Mouse (Mus musculus) thymus, postnatal 0 days (tissue): Measurements from ENCODE around the gene Acrv1. TPM values are rescaled to one million over a fixed set of nuclear protein-coding genes. Genes with fewer than 3 reads are reported as not detected.
"Not testable (repeated sequence)": the region's sequence is repeated elsewhere in the genome, so short reads cannot be mapped to it uniquely, and the experiment has no call there.

ENCODE experiments used
- DNase-seq: peaks from one replicate; pipeline ENCODE4 v3.0.0-alpha.2; 2015; ENCODE audit warnings: low spot score
- polyA plus RNA-seq: library from polyadenylated mRNA; unstranded; fragments of >200 nt; fragmentation: Nextera tagmentation; extraction: Ambion mirVana; gene quantifications from 2 replicates; pipeline ENCODE4 v1.2.1, GENCODE M21; 2015

Acrv1 gene
- 0.19 TPM in 1 of 2 replicates, not detected in the other for polyA plus RNA-seq

DNA sequence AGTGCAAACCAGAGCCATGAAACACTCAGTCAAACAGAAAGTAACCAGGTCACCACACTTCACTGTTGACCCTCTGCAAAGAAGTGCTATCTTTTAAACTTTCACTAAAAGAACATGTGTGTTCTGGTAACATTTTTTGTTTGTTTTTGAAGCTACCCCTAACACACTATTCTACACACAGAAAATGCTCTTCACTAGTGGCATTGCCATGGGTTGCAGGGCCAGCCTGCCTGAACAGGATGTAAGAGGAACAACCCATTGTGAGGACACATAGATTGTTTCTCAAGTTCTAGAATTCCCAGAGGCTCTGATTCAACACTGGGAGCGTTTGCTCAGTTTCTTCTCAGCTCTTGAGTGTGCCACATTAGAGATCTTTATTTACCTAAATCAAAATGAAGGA is at the start of gene Acrv1:
TSS of gene Acrv1 (plus strand) at position 301 of the 400 bp plus-strand sequence.
- no peak for DNase-seq

DNA sequence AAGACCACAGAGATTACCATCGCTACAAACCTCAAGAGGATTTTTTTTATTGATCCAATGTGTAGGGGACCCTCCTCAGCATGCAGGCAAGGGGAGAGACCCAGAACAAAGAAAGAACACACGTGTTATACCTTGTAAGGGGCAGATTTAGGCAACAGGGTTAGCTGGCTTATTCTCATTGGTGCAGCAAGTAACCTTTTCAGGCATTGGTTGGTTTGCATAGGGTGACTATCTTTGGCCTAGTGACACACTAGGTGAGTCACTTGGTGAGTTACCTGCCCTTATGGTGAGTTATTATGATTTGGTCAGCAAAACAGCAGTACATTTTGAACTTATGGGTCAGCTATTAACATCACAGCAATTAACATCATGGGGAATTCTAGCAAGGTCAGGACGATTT is 49.7 kb upstream of the Acrv1 start, which contains the start of gene A630095E13Rik:
TSS of gene A630095E13Rik (minus strand) at position 101 of the 400 bp plus-strand sequence.
- not testable (repeated sequence) for DNase-seq

DNA sequence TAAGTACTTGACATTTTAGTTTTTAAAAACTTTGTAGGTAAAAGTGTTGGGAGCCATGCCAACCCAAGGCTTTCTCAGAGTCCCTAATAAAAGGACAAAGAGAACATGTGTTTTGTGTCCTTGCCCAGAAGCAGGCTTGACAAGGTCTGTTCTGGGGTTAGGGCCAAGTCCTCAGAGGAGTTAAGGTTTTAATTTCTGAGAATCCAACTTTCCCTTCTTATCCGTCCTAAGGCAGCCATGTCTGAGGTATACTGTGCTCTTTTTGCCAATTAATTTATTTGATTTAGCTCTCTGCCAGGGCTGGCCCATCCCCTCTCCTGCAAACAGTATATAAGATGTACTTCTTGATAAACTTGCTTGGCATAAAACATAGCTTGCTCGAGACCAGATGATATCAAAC is 11.6 kb upstream of the Acrv1 start:
- DNase-seq: no peak

DNA sequence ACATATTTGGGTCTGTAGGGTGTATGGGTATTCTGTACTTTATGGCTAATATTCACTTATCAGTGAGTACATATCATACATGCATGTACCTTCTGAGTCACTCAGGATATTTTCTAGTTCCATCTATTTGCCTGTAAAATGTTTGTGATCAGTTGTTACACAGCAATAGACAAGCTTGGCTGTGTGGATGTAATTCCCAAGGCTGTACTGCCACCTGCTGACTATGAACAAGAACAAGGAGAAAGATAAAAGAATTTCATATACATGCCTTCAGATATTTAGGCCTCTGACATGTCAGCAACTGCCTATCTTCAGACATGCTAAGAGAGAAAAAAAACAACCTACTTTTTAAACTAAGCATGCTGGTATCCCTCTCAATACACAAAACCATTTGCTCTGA is 5.7 kb upstream of the Acrv1 start:
- no peak for DNase-seq

DNA sequence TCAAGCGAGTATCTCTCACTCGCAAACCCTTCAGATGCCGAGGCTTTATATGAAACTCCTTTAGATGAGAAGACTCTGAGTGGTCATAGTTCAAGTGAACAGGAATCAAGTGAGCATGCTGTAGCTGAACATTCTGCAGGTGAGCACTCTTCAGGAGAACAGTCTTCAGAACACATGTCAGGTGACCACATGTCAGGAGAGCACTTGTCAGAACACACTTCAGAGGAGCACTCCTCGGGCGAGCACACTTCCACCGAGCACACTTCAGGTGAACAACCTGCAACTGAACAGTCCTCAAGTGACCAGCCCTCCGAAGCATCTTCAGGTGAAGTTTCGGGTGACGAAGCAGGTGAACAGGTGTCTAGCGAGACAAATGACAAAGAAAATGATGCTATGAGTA is 1.3 kb downstream of the Acrv1 start:
- no peak for DNase-seq

DNA sequence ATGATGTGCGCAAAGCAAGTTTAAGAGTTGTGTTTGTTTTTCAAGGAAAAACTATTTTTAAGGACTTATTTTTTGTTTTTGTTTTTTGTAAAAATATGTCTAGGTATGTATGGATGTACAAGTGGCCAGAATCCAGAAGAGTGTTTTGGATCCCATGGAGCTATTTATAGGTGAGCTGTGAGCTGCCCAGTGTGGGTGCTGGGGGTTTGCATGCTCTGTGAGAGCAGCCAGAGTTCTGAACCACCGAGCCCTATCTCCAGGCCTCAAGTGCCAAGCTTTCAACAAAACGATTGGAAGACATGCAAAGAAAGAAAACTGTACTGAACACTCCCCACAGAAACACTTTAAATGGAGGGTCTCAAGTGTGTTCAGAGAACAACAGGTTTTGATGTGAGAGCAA is 12.9 kb downstream of the Acrv1 start:
- DNase-seq: no peak

DNA sequence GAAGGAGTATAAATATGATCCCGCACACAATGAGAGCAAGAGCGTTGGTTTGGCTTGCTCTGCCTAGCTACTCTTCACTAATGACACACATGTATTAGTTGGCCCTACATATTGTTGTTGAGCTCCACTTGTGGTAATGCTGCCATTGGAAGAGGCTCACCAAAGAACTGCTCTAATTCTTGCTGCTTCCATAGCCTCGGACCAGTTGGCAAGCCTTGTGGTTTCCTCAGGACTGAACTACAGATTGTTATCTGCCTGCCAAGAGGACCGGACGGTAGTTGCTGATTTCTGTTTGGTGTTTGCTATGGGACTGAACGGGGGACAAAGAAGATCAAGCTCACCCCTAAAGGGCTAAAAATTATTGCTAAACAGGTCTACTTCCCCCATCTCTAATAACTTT is 14.3 kb downstream of the Acrv1 start:
- no peak for DNase-seq

DNA sequence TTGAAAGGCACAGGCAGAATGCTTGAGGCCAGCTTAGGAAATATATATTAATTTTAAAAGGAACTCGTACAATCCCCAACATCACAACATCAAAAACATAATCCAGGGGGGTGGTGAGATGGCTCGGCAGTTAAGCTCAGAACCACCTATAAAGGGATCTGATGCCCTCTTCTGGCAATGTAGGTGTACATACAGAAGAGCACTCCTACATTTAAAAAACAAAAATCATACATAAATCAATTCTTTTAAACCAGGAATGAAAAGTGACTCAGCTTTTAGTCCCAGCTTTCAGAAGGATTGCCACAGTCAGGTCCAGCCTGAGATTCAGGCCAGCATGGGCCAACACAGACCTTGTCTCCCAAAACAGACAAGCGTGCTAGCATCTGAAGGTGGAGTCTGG is 23.6 kb downstream of the Acrv1 start:
- no peak for DNase-seq

DNA sequence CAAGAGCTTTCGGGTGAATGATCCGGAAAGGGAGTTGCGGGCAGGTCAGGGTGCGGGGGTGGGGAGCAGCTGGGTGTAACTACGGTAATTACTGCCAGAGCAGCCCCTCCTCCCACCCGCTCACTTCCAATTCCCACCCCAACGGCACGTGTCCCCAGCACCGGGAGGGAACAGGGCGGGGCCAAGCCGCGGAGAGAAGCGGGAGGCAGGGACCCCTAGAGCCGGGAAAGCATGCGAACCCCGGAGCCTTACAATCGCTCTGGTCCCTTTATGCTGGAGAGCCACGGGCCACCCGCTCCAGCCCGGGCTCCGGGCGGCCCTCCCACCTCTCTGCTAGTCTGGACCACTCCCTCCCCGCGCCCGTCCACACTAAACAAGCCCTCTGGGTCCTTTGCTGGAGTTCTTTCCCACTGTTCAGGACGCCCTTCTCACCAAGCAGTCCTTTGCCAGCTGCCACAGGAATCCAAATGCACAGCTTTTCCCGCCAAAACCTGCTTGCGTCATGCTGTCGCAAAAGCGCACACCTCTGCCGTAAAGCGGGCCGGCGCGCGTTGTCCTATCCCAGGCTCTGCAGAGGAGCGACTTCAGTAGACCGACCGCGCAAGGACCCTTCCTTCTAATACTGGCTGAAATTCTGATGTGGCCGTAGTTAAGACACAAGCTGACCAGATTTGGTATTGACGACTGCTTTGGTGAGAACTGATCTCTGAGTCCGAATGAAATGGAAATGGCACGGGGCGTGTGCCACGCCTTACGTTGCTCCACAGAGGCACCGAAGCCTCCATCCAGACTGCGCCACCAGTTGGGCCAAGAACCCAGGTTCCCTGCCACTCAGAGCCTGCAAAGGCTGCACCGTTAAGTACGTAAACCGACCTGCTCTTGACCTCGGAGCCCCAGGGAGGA is 33.4 kb downstream of the Acrv1 start:
- peak; percentile 89 for DNase-seq

DNA sequence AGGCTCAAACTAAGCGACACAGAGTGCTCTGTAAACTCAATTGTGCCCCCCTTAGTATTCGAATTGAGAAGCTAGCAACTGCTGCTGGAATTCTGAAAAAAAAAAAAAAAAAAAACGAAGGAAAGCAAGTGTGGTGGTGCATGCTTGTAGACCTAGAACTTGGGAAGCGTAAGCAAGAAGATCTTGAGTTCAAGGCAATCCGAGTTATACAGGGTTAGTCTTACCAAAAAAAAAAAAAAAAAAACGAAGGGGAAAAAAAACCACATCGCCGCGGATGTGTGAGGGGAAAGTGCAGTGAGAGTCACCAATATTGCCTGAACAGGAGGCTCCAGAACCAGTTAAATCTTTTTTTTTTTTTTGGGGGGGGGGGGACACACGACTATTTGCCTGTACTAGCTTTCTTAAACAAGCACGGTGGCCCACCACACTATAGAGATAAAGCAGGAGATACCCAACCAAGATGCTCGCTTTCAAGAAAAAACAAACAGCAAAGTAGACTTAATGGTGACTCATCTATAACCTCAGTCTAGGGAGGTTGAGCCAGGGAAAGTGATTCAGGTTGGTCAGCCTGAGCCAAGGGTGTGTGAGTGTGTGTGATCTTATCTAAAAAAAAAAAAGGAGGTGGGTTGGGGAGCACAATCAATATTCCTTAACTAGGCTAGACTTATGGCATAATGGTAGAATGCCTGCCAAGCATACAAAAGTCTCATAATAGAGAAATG is 34.2 kb downstream of the Acrv1 start, which contains the start of gene Chek1:
TSS of gene Chek1 (minus strand) at position 32 of the 722 bp plus-strand sequence.
- no peak for DNase-seq

Other genes with a start within 250 kb of the Acrv1 start
- gene Gm9513, start 217.6 kb upstream of the Acrv1 start, polyA plus RNA-seq: not detected in 2 replicates
- not detected in 2 replicates for gene Gm5615, start 151.3 kb upstream of the Acrv1 start, polyA plus RNA-seq
- gene Gm17689, start 110.6 kb upstream of the Acrv1 start, polyA plus RNA-seq: not detected in 2 replicates
- gene A630095E13Rik, start 49.8 kb upstream of the Acrv1 start, polyA plus RNA-seq: 0.60 TPM in 2 replicates
- 37.3 and 44.4 TPM in 2 replicates for gene Chek1, start 33.8 kb downstream of the Acrv1 start, polyA plus RNA-seq
- 155 and 166 TPM in 2 replicates for gene Stt3a, start 74.5 kb downstream of the Acrv1 start, polyA plus RNA-seq
- 40.8 and 41.6 TPM in 2 replicates for gene Ei24, start 104.2 kb downstream of the Acrv1 start, polyA plus RNA-seq
- 1.1 and 1.5 TPM in 2 replicates for gene Fez1, start 128.6 kb downstream of the Acrv1 start, polyA plus RNA-seq